Mouse (Mus musculus): ENCODE data around the gene Ifnl3.
"Not testable (repeated sequence)": the region's sequence is repeated elsewhere in the genome, so short reads cannot be mapped to it uniquely, and the experiment has no call there.

The Ifnl3 gene

DNA sequence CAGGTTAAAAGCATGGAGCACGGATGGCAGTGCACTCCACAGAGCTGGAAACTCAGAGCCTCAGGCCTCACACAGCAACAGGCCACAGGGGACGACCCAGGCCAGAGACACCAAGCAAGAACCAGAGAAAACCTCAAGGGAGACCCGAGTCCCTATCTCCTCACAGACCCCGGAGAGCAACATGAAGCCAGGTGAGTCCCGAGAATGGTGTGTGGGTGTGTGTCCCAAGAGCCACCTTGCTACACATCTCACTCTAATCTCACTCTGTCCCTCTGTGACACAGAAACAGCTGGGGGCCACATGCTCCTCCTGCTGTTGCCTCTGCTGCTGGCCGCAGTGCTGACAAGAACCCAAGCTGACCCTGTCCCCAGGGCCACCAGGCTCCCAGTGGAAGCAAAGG, at the start of gene Ifnl3:
Ifnl3 (plus strand) TSS at position 301 of the 400 bp plus-strand sequence.
- not testable (repeated sequence) for H3K27me3 ChIP-seq (ENCODE audit: control insufficient read depth, insufficient read depth, low read length, poor library complexity, severe bottlenecking); H3K36me3 ChIP-seq (ENCODE audit: control insufficient read depth, insufficient read depth, low read length, poor library complexity, severe bottlenecking); DNase-seq (ENCODE audit: low read depth, low spot score)

GRCm38 (mm10) chr7:28476191-28476590, 46.4 kb upstream of the Ifnl3 start:
- H3K27me3 ChIP-seq (ENCODE audit: control insufficient read depth, insufficient read depth, low read length, poor library complexity, severe bottlenecking) = no peaks in the 10 kb centered on the region; the same call in 1 of the 2 replicates
- no peak for DNase-seq (ENCODE audit: low read depth, low spot score)

GRCm38 (mm10) chr7:28477363-28477762, 45.3 kb upstream of the Ifnl3 start:
- DNase-seq (ENCODE audit: low read depth, low spot score) = no peak
- no peaks in the 10 kb centered on the region for H3K36me3 ChIP-seq (ENCODE audit: control insufficient read depth, insufficient read depth, low read length, poor library complexity, severe bottlenecking)
- no peaks in the 10 kb centered on the region; the same call in 1 of the 2 replicates for H3K27me3 ChIP-seq (ENCODE audit: control insufficient read depth, insufficient read depth, low read length, poor library complexity, severe bottlenecking)

More at GRCm38 (mm10) chr7:28476191-28476590, 46.4 kb upstream of the Ifnl3 start:
- no peaks in the 10 kb centered on the region for H3K36me3 ChIP-seq (ENCODE audit: control insufficient read depth, insufficient read depth, low read length, poor library complexity, severe bottlenecking)

DNA sequence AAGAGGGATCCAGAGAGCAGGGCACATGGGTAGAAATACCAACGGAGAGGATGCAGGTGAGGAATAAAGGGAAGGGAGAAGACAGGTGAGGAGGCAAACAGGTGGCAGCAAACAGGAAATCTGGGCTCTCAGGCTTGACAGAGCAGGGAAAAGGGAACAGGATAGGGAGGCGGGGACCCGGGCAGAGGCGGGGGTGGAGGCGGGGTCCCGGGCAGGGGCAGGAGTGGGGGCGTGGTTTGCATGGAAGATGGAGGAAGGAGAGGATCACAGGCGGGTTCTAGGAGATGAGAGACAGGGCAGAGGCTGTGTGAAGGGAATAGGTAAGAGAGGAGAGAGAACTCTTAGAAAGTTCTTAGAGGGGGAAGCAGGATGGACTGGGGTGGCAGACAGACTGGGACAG, 43.8 kb upstream of the Ifnl3 start:
- no peaks in the 10 kb centered on the region for H3K36me3 ChIP-seq (ENCODE audit: control insufficient read depth, insufficient read depth, low read length, poor library complexity, severe bottlenecking)
- no peak for DNase-seq (ENCODE audit: low read depth, low spot score)
- H3K27me3 ChIP-seq (ENCODE audit: control insufficient read depth, insufficient read depth, low read length, poor library complexity, severe bottlenecking) = no peaks in the 10 kb centered on the region; the same call in 1 of the 2 replicates

- H3K27me3 ChIP-seq (ENCODE audit: control insufficient read depth, insufficient read depth, low read length, poor library complexity, severe bottlenecking) = no peaks in the 10 kb centered on the region; the same call in 1 of the 2 replicates
- DNase-seq (ENCODE audit: low read depth, low spot score) = no peak
- H3K36me3 ChIP-seq (ENCODE audit: control insufficient read depth, insufficient read depth, low read length, poor library complexity, severe bottlenecking) = no peaks in the 10 kb centered on the region
Measured at GRCm38 (mm10) chr7:28482854-28483253, 39.8 kb upstream of the Ifnl3 start.

GRCm38 (mm10) chr7:28484192-28484591, 38.4 kb upstream of the Ifnl3 start:
- Histone ChIP-seq H3K36me3 (ENCODE audit: control insufficient read depth, insufficient read depth, low read length, poor library complexity, severe bottlenecking) (no peaks in the 10 kb centered on the region), H3K27me3 (ENCODE audit: control insufficient read depth, insufficient read depth, low read length, poor library complexity, severe bottlenecking) (no peaks in the 10 kb centered on the region)
- no peak for DNase-seq (ENCODE audit: low read depth, low spot score)

DNA sequence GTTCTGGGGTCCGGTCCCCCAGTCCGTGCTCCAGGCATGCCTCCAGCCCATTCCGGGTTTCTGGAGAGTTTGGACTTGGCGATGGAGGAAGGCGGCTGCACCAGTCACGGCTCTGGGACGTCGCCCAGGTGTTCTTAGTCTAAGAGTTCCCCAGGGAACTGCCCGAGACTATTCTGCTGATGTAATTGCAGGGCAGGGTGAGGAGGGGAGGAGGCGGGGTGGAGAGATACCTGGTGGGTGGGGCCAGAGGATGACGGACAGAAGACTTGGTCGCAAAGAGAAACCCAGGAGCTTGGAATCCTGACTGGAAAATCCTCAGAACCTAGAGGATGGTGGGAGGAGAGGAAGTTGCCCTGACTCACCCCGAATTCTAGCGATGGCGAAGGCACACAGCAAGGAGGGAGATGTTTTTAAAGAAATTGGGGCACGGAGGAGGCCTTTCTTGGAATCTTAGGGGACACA, 34.6 kb upstream of the Ifnl3 start:
- Histone ChIP-seq H3K36me3 (ENCODE audit: control insufficient read depth, insufficient read depth, low read length, poor library complexity, severe bottlenecking) (no peaks in the 10 kb centered on the region), H3K27me3 (ENCODE audit: control insufficient read depth, insufficient read depth, low read length, poor library complexity, severe bottlenecking) (no peaks in the 10 kb centered on the region)
- peak; percentile 25 for DNase-seq (ENCODE audit: low read depth, low spot score)

- DNase-seq (ENCODE audit: low read depth, low spot score) = peak; percentile 74
- Histone ChIP-seq H3K36me3 (ENCODE audit: control insufficient read depth, insufficient read depth, low read length, poor library complexity, severe bottlenecking) (no peaks in the 10 kb centered on the region), H3K27me3 (ENCODE audit: control insufficient read depth, insufficient read depth, low read length, poor library complexity, severe bottlenecking) (no peaks in the 10 kb centered on the region)
Measured at GRCm38 (mm10) chr7:28490410-28490809, 32.2 kb upstream of the Ifnl3 start.

- no peaks in the 10 kb centered on the region for H3K36me3 ChIP-seq (ENCODE audit: control insufficient read depth, insufficient read depth, low read length, poor library complexity, severe bottlenecking)
- no peak for DNase-seq (ENCODE audit: low read depth, low spot score)
- H3K27me3 ChIP-seq (ENCODE audit: control insufficient read depth, insufficient read depth, low read length, poor library complexity, severe bottlenecking) = no peaks in the 10 kb centered on the region
Measured at GRCm38 (mm10) chr7:28490903-28491302, 31.7 kb upstream of the Ifnl3 start.

DNA sequence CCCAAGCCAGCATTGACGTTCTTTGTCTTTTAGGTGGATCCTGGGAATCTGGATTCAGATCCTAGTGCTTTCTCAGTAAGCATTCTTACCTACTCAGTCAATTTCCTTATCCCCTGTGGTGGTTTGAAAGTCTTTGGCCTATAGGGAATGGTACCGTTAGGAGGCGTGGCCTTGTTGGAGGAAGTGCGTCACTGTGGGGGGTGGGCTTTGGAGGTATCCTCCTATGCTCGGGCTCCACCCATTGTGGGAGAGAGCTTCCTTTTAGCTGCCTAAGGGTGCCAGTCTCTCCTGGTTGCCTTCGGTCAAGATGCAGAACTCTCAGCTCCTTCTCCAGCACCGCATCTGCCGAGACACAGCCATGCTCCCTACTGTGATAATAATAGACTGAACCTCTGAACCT, 30.3 kb upstream of the Ifnl3 start:
- Histone ChIP-seq H3K36me3 (ENCODE audit: control insufficient read depth, insufficient read depth, low read length, poor library complexity, severe bottlenecking) (no peaks in the 10 kb centered on the region), H3K27me3 (ENCODE audit: control insufficient read depth, insufficient read depth, low read length, poor library complexity, severe bottlenecking) (no peaks in the 10 kb centered on the region)
- DNase-seq (ENCODE audit: low read depth, low spot score) = no peak

GRCm38 (mm10) chr7:28495426-28495825, 27.2 kb upstream of the Ifnl3 start:
- Histone ChIP-seq H3K36me3 (ENCODE audit: control insufficient read depth, insufficient read depth, low read length, poor library complexity, severe bottlenecking) (no peaks in the 10 kb centered on the region), H3K27me3 (ENCODE audit: control insufficient read depth, insufficient read depth, low read length, poor library complexity, severe bottlenecking) (no peaks in the 10 kb centered on the region)
- DNase-seq (ENCODE audit: low read depth, low spot score) = no peak

DNA sequence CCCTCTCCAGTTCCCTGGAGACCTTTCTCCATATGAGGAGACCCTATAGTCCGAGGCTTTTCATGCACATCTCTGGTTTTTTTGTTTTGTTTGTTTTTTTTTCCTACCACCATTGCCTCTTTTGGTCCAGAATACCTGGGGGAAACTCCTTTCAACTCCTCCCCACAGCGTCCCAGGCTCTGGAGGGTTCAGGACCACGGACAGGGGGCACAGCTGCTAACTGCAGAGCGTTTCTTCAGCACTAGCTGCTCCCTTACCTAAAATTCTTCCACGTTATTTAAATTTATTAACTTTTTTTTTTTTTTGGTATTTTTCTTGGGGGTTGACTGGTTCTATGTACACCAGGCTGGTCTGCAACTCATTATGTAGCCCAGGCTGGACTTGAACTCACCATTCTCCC, 17.1 kb upstream of the Ifnl3 start:
- H3K27me3 ChIP-seq (ENCODE audit: control insufficient read depth, insufficient read depth, low read length, poor library complexity, severe bottlenecking) = no peaks in the 10 kb centered on the region; the same call in 1 of the 2 replicates
- DNase-seq (ENCODE audit: low read depth, low spot score) = no peak

GRCm38 (mm10) chr7:28509121-28509520, 13.5 kb upstream of the Ifnl3 start:
- DNase-seq (ENCODE audit: low read depth, low spot score); H3K36me3 ChIP-seq (ENCODE audit: control insufficient read depth, insufficient read depth, low read length, poor library complexity, severe bottlenecking); H3K27me3 ChIP-seq (ENCODE audit: control insufficient read depth, insufficient read depth, low read length, poor library complexity, severe bottlenecking): not testable (repeated sequence)

More for the DNA sequence above, 17.1 kb upstream of the Ifnl3 start:
- no peaks in the 10 kb centered on the region for H3K36me3 ChIP-seq (ENCODE audit: control insufficient read depth, insufficient read depth, low read length, poor library complexity, severe bottlenecking)

DNA sequence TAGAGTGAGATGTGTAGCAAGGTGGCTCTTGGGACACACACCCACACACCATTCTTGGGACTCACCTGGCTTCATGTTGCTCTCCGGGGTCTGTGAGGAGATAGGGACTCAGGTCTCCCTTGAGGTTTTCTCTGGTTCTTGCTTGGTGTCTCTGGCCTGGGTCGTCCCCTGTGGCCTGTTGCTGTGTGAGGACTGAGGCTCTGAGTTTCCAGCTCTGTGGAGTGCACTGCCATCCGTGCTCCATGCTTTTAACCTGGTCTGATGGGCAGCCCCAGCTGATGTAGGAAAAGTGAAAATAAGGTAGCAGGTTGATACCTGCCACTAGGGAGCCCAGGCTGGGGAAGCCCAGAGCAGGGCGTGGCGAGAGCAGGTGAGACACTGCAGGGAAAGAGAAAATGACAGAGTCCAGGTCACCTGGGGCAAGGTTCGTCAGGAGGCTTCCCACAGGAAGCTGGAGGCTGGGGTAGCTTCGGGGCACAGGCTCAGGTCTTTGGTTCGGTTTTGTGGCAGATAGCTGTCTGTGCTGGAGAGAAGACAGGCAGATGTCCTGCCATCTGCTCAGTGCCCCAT, 12.1 kb upstream of the Ifnl3 start, which contains the start of gene Ifnl2:
Ifnl2 (minus strand) TSS at position 51 of the 570 bp plus-strand sequence.
- not testable (repeated sequence) for H3K36me3 ChIP-seq (ENCODE audit: control insufficient read depth, insufficient read depth, low read length, poor library complexity, severe bottlenecking); DNase-seq (ENCODE audit: low read depth, low spot score); H3K27me3 ChIP-seq (ENCODE audit: control insufficient read depth, insufficient read depth, low read length, poor library complexity, severe bottlenecking)

DNA sequence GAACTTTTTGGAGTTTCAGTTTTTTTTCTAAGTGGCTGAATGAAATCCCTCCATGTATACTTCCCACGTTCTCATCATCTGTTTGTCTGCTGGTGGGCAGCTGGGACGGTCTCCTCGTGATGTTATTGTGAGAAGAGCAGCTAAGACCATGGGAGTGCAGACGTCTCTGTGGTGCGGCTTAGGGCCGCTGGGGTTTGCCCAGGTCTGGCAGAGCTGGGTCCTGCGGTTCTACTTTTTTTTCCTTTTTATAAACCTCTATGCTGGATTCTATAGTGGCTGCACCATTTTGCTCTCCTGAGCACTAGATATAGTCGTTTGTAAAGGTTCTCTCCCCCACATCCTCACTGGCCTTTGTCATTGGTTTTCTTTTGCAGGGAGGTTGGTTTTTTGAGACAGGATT, 11.2 kb upstream of the Ifnl3 start:
- no peak for DNase-seq (ENCODE audit: low read depth, low spot score)
- H3K36me3 ChIP-seq (ENCODE audit: control insufficient read depth, insufficient read depth, low read length, poor library complexity, severe bottlenecking) = no peaks in the 10 kb centered on the region

More for the DNA sequence above, 11.2 kb upstream of the Ifnl3 start:
- H3K27me3 ChIP-seq (ENCODE audit: control insufficient read depth, insufficient read depth, low read length, poor library complexity, severe bottlenecking) = no peaks in the 10 kb centered on the region

All from splenic B cell, adult 2 months (primary cell).